Mouse (Mus musculus) spleen, adult 2 months (tissue): ENCODE results near the gene Olfr649.

ENCODE experiments used
- CTCF ChIP-seq: fragments of 200-500 bp; IDR thresholded peaks from 2 replicates; pipeline ENCODE4 v1.5.1; 2011; ENCODE audit warnings: mild to moderate bottlenecking, inconsistent platforms; ENCODE audit not compliant: insufficient read depth, insufficient read length, insufficient replicate concordance; ENCODE audit errors: extremely low read depth
- POLR2A ChIP-seq: fragments of 200-500 bp; IDR thresholded peaks from 2 replicates; pipeline ENCODE4 v1.6.1; 2011; ENCODE audit warnings: low read depth, low read length, inconsistent platforms

DNA sequence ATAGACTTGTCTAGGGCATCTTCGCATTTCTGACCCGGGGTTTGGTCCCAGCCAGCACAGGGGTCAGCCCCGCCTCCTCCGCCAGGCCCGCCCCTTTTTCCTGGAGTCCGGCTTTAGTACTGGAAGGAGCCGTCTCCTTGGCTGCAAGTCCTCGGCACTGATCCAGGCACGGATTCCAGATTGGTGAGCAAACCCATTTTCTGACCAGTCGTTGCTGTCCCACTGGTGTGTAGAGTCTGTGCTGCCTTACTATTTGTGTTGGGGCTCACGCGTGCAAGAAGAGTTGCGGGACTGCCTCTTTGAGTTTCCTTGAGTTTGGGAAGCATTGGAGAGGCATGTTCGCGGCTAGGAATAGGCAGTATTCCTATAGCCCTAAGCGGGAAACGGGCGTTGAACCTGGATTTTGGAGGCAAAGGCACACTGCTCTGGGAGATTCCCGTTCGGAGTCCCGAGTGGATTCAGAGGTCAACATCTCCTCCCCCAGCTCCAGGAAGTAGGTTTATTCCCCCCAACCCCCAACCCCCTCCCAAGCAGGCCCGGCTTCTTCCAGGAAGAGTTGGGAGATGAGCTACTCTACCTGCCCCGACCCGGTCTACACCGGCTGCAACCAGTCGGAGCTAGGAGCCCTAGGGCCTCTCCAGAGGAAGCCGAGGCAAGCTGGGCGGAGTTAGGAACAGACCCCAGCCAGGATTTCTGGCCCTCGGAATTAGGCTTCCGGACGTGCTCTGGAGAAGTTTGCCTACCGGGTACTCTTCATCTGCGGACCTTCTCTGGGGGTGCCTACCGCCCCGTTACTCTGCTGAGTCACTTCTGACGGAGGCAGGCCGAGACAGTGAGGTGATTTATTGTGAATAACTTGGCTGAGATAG is 23.1 kb upstream of the Olfr649 start, which contains the start of gene Trim6:
- no peak for TF ChIP-seq POLR2A
- no peak for TF ChIP-seq CTCF
